Mouse (Mus musculus): Measurements from ENCODE around the gene Grid2. TPM values are rescaled to one million over a fixed set of nuclear protein-coding genes. Genes with fewer than 3 reads are reported as not detected.

The Grid2 gene
- polyA plus RNA-seq, 1 experiment from 2014 or later = 0.90 TPM

- Histone ChIP-seq H3K4me3 (ENCODE audit: low read depth, low read length) (no peak overlapping the region), H3K36me3 (ENCODE audit: control insufficient read depth, insufficient read depth, low read length) (no peaks in the 10 kb centered on the region)
- ATAC-seq (replicated peaks; ENCODE audit: low FRiP score) = no peak
These were observed 1071.3 kb downstream of the Grid2 start for GRCm38 (mm10) chr6:64326936-64327335.

GRCm38 (mm10) chr6:64327876-64328275, 1072.2 kb downstream of the Grid2 start:
- H3K27ac ChIP-seq (ENCODE audit: low read depth, low read length) = no peak overlapping the region
- H3K9me3 ChIP-seq (ENCODE audit: control insufficient read depth, low read length) = no peaks in the 10 kb centered on the region
- H3K27me3 ChIP-seq (ENCODE audit: control insufficient read depth, insufficient read depth, low read length) = no peaks in the 10 kb centered on the region
- no peak overlapping the region for H3K4me3 ChIP-seq (ENCODE audit: low read depth, low read length)
- ATAC-seq (replicated peaks; ENCODE audit: low FRiP score) (no peak), DNase-seq (ENCODE audit: low spot score) (no peak)
- H3K9ac ChIP-seq (ENCODE audit: low read length) = no peak overlapping the region
- no peak overlapping the region for H3K4me2 ChIP-seq (ENCODE audit: low read depth, low read length, severe bottlenecking)
- H3K36me3 ChIP-seq (ENCODE audit: control insufficient read depth, insufficient read depth, low read length) = no peaks in the 10 kb centered on the region
- H3K4me1 ChIP-seq (replicated peaks; ENCODE audit: control insufficient read depth, insufficient read depth, low read length) = no peaks in the 10 kb centered on the region
- 81% methylated on average over 3 of the region's 3 CpGs for WGBS

More at GRCm38 (mm10) chr6:64326936-64327335, 1071.3 kb downstream of the Grid2 start:
- H3K4me2 ChIP-seq (ENCODE audit: low read depth, low read length, severe bottlenecking) = no peak overlapping the region
- no peak overlapping the region for H3K27ac ChIP-seq (ENCODE audit: low read depth, low read length)
- H3K9me3 ChIP-seq (ENCODE audit: control insufficient read depth, low read length) = no peaks in the 10 kb centered on the region
- no peak for DNase-seq (ENCODE audit: low spot score)
- no peak overlapping the region for H3K9ac ChIP-seq (ENCODE audit: low read length)
- H3K27me3 ChIP-seq (ENCODE audit: control insufficient read depth, insufficient read depth, low read length) = no peaks in the 10 kb centered on the region
- 97% methylated on average over 1 of the region's 1 CpGs for WGBS
- no peaks in the 10 kb centered on the region for H3K4me1 ChIP-seq (replicated peaks; ENCODE audit: control insufficient read depth, insufficient read depth, low read length)

GRCm38 (mm10) chr6:64398413-64399098, 1142.9 kb downstream of the Grid2 start:
- Histone ChIP-seq H3K27ac (ENCODE audit: low read depth, low read length) (no peak overlapping the region), H3K9me3 (ENCODE audit: control insufficient read depth, low read length) (no peaks in the 10 kb centered on the region), H3K36me3 (ENCODE audit: control insufficient read depth, insufficient read depth, low read length) (no peaks in the 10 kb centered on the region), H3K27me3 (ENCODE audit: control insufficient read depth, insufficient read depth, low read length) (no peaks in the 10 kb centered on the region), H3K4me2 (ENCODE audit: low read depth, low read length, severe bottlenecking) (no peak overlapping the region), H3K4me3 (ENCODE audit: low read depth, low read length) (no peak overlapping the region), H3K4me1 (replicated peaks; ENCODE audit: control insufficient read depth, insufficient read depth, low read length) (no peaks in the 10 kb centered on the region), H3K9ac (ENCODE audit: low read length) (no peak overlapping the region)
- WGBS = 92% methylated on average over 4 of the region's 4 CpGs
- DNase-seq (ENCODE audit: low spot score) (no peak), ATAC-seq (replicated peaks; ENCODE audit: low FRiP score) (no peak)

- Histone ChIP-seq H3K27ac (ENCODE audit: low read depth, low read length) (no peak overlapping the region), H3K4me2 (ENCODE audit: low read depth, low read length, severe bottlenecking) (no peak overlapping the region), H3K9ac (ENCODE audit: low read length) (no peak overlapping the region), H3K4me1 (replicated peaks; ENCODE audit: control insufficient read depth, insufficient read depth, low read length) (no peaks in the 10 kb centered on the region), H3K27me3 (ENCODE audit: control insufficient read depth, insufficient read depth, low read length) (no peaks in the 10 kb centered on the region), H3K9me3 (ENCODE audit: control insufficient read depth, low read length) (no peaks in the 10 kb centered on the region), H3K36me3 (ENCODE audit: control insufficient read depth, insufficient read depth, low read length) (no peaks in the 10 kb centered on the region), H3K4me3 (ENCODE audit: low read depth, low read length) (no peak overlapping the region)
- DNase-seq (ENCODE audit: low spot score) (no peak), ATAC-seq (replicated peaks; ENCODE audit: low FRiP score) (no peak)
These were observed 1172.0 kb downstream of the Grid2 start for GRCm38 (mm10) chr6:64427658-64428057.

- ATAC-seq (replicated peaks; ENCODE audit: low FRiP score) (no peak), DNase-seq (ENCODE audit: low spot score) (no peak)
- Histone ChIP-seq H3K9me3 (ENCODE audit: control insufficient read depth, low read length) (no peaks in the 10 kb centered on the region), H3K27ac (ENCODE audit: low read depth, low read length) (no peak overlapping the region), H3K36me3 (ENCODE audit: control insufficient read depth, insufficient read depth, low read length) (no peaks in the 10 kb centered on the region), H3K4me2 (ENCODE audit: low read depth, low read length, severe bottlenecking) (no peak overlapping the region), H3K4me1 (replicated peaks; ENCODE audit: control insufficient read depth, insufficient read depth, low read length) (no peaks in the 10 kb centered on the region), H3K4me3 (ENCODE audit: low read depth, low read length) (no peak overlapping the region), H3K27me3 (ENCODE audit: control insufficient read depth, insufficient read depth, low read length) (no peaks in the 10 kb centered on the region), H3K9ac (ENCODE audit: low read length) (no peak overlapping the region)
- 88% methylated on average over 1 of the region's 1 CpGs for WGBS
These were observed 1173.2 kb downstream of the Grid2 start for GRCm38 (mm10) chr6:64428898-64429297.

GRCm38 (mm10) chr6:64448127-64448526, 1192.5 kb downstream of the Grid2 start:
- DNase-seq (ENCODE audit: low spot score) (no peak), ATAC-seq (replicated peaks; ENCODE audit: low FRiP score) (no peak)
- Histone ChIP-seq H3K9me3 (ENCODE audit: control insufficient read depth, low read length) (no peaks in the 10 kb centered on the region), H3K4me1 (replicated peaks; ENCODE audit: control insufficient read depth, insufficient read depth, low read length) (no peaks in the 10 kb centered on the region), H3K36me3 (ENCODE audit: control insufficient read depth, insufficient read depth, low read length) (no peaks in the 10 kb centered on the region), H3K27ac (ENCODE audit: low read depth, low read length) (no peak overlapping the region), H3K9ac (ENCODE audit: low read length) (no peak overlapping the region), H3K4me2 (ENCODE audit: low read depth, low read length, severe bottlenecking) (no peak overlapping the region), H3K27me3 (ENCODE audit: control insufficient read depth, insufficient read depth, low read length) (no peaks in the 10 kb centered on the region), H3K4me3 (ENCODE audit: low read depth, low read length) (no peak overlapping the region)
- 89% methylated on average over 5 of the region's 5 CpGs for WGBS

- no peak for DNase-seq (ENCODE audit: low spot score)
- Histone ChIP-seq H3K27ac (ENCODE audit: low read depth, low read length) (no peak overlapping the region), H3K4me2 (ENCODE audit: low read depth, low read length, severe bottlenecking) (no peak overlapping the region), H3K9ac (ENCODE audit: low read length) (no peak overlapping the region), H3K4me1 (replicated peaks; ENCODE audit: control insufficient read depth, insufficient read depth, low read length) (no peaks in the 10 kb centered on the region), H3K36me3 (ENCODE audit: control insufficient read depth, insufficient read depth, low read length) (no peaks in the 10 kb centered on the region), H3K9me3 (ENCODE audit: control insufficient read depth, low read length) (no peaks in the 10 kb centered on the region), H3K27me3 (ENCODE audit: control insufficient read depth, insufficient read depth, low read length) (no peaks in the 10 kb centered on the region), H3K4me3 (ENCODE audit: low read depth, low read length) (no peak overlapping the region)
- no peak for ATAC-seq (replicated peaks; ENCODE audit: low FRiP score)
- 80% methylated on average over 4 of the region's 4 CpGs for WGBS
These were observed 1193.2 kb downstream of the Grid2 start for GRCm38 (mm10) chr6:64448864-64449355.

- H3K9me3 ChIP-seq (ENCODE audit: control insufficient read depth, low read length) = no peaks in the 10 kb centered on the region
- 90% methylated on average over 3 of the region's 3 CpGs for WGBS
- H3K27ac ChIP-seq (ENCODE audit: low read depth, low read length) = no peak overlapping the region
- H3K4me2 ChIP-seq (ENCODE audit: low read depth, low read length, severe bottlenecking) = no peak overlapping the region
- no peak overlapping the region for H3K9ac ChIP-seq (ENCODE audit: low read length)
- H3K4me3 ChIP-seq (ENCODE audit: low read depth, low read length) = no peak overlapping the region
- ATAC-seq (replicated peaks; ENCODE audit: low FRiP score) (no peak), DNase-seq (ENCODE audit: low spot score) (no peak)
- no peaks in the 10 kb centered on the region for H3K4me1 ChIP-seq (replicated peaks; ENCODE audit: control insufficient read depth, insufficient read depth, low read length)
- H3K27me3 ChIP-seq (ENCODE audit: control insufficient read depth, insufficient read depth, low read length) = no peaks in the 10 kb centered on the region
- no peaks in the 10 kb centered on the region for H3K36me3 ChIP-seq (ENCODE audit: control insufficient read depth, insufficient read depth, low read length)
These were observed 1195.1 kb downstream of the Grid2 start for GRCm38 (mm10) chr6:64450770-64451169.

- no peak overlapping the region for H3K9ac ChIP-seq (ENCODE audit: low read length)
- no peak overlapping the region for H3K4me3 ChIP-seq (ENCODE audit: low read depth, low read length)
- DNase-seq (ENCODE audit: low spot score) = no peak
- H3K4me2 ChIP-seq (ENCODE audit: low read depth, low read length, severe bottlenecking) = no peak overlapping the region
- ATAC-seq (replicated peaks; ENCODE audit: low FRiP score) = no peak
- no peaks in the 10 kb centered on the region for H3K27me3 ChIP-seq (ENCODE audit: control insufficient read depth, insufficient read depth, low read length)
- H3K27ac ChIP-seq (ENCODE audit: low read depth, low read length) = no peak overlapping the region
- H3K9me3 ChIP-seq (ENCODE audit: control insufficient read depth, low read length) = no peaks in the 10 kb centered on the region
- no peaks in the 10 kb centered on the region for H3K36me3 ChIP-seq (ENCODE audit: control insufficient read depth, insufficient read depth, low read length)
- H3K4me1 ChIP-seq (replicated peaks; ENCODE audit: control insufficient read depth, insufficient read depth, low read length) = no peaks in the 10 kb centered on the region
- 87% methylated on average over 3 of the region's 3 CpGs for WGBS
These were observed 1224.2 kb downstream of the Grid2 start for GRCm38 (mm10) chr6:64479884-64480283.

Measured in forebrain, embryonic 11.5 days (tissue).